Mouse (Mus musculus): Measurements from ENCODE around the gene Lrrc75b. TPM values are rescaled to one million over a fixed set of nuclear protein-coding genes. Genes with fewer than 3 reads are reported as not detected.

Lrrc75b gene
- total and polyA plus RNA-seq, 2 experiments: under 0.01 TPM; not detected in 1

- Histone ChIP-seq H3K4me3 (ENCODE audit: insufficient read depth, low read depth, low read length) (no peak overlapping the region), H3K4me1 (ENCODE audit: control insufficient read depth, insufficient read depth, low read length) (no peaks in the 10 kb centered on the region), H3K79me2 (ENCODE audit: control insufficient read depth, insufficient read depth, low read length) (no peaks in the 10 kb centered on the region), H3K9ac (ENCODE audit: low read depth, low read length) (no peak overlapping the region), H3K27ac (replicated peaks; ENCODE audit: insufficient read depth, low read depth, low read length) (no peak overlapping the region), H3K36me3 (ENCODE audit: control insufficient read depth, insufficient read depth, low read length) (no peaks in the 10 kb centered on the region), H3K27me3 (ENCODE audit: control insufficient read depth, insufficient read depth, low read length) (no peaks in the 10 kb centered on the region)
- 79% methylated on average over 4 of the region's 4 CpGs for WGBS
- DNase-seq (ENCODE audit: extremely low read depth, low read depth, low spot score): peak; percentile 39
- TF ChIP-seq CTCF (IDR thresholded peaks at IDR 0.05; ENCODE audit: low read depth, low read length): no peak
- no peak for TF ChIP-seq POLR2A (IDR thresholded peaks at IDR 0.05; ENCODE audit: extremely low read depth, insufficient read depth, low read length)
Measured at GRCm38 (mm10) chr10:75587781-75588180, 27.7 kb upstream of the Lrrc75b start.

- Histone ChIP-seq H3K27ac (replicated peaks; ENCODE audit: insufficient read depth, low read depth, low read length) (no peak overlapping the region), H3K27me3 (ENCODE audit: control insufficient read depth, insufficient read depth, low read length) (no peaks in the 10 kb centered on the region), H3K4me3 (ENCODE audit: insufficient read depth, low read depth, low read length) (no peak overlapping the region), H3K79me2 (ENCODE audit: control insufficient read depth, insufficient read depth, low read length) (no peaks in the 10 kb centered on the region), H3K36me3 (ENCODE audit: control insufficient read depth, insufficient read depth, low read length) (no peaks in the 10 kb centered on the region), H3K4me1 (ENCODE audit: control insufficient read depth, insufficient read depth, low read length) (no peaks in the 10 kb centered on the region), H3K9ac (ENCODE audit: low read depth, low read length) (no peak overlapping the region)
- DNase-seq (ENCODE audit: extremely low read depth, low read depth, low spot score): no peak
- WGBS: 87% methylated on average over 1 of the region's 1 CpGs
- TF ChIP-seq CTCF (IDR thresholded peaks at IDR 0.05; ENCODE audit: low read depth, low read length) (no peak), POLR2A (IDR thresholded peaks at IDR 0.05; ENCODE audit: extremely low read depth, insufficient read depth, low read length) (no peak)
Measured at GRCm38 (mm10) chr10:75586553-75586879, 26.4 kb upstream of the Lrrc75b start.

GRCm38 (mm10) chr10:75585876-75586552, 25.9 kb upstream of the Lrrc75b start:
- 27% methylated on average over 20 of the region's 20 CpGs for whole genome bisulfite sequencing
- no peaks in the 10 kb centered on the region for H3K79me2 ChIP-seq (ENCODE audit: control insufficient read depth, insufficient read depth, low read length)
- no peaks in the 10 kb centered on the region for H3K4me1 ChIP-seq (ENCODE audit: control insufficient read depth, insufficient read depth, low read length)
- no peaks in the 10 kb centered on the region for H3K27me3 ChIP-seq (ENCODE audit: control insufficient read depth, insufficient read depth, low read length)
- no peaks in the 10 kb centered on the region for H3K36me3 ChIP-seq (ENCODE audit: control insufficient read depth, insufficient read depth, low read length)
- DNase-seq (ENCODE audit: extremely low read depth, low read depth, low spot score): peak; percentile 50
- no peak overlapping the region for H3K9ac ChIP-seq (ENCODE audit: low read depth, low read length)
- no peak overlapping the region for H3K27ac ChIP-seq (replicated peaks; ENCODE audit: insufficient read depth, low read depth, low read length)
- TF ChIP-seq CTCF (IDR thresholded peaks at IDR 0.05; ENCODE audit: low read depth, low read length) (peak; percentile 82), POLR2A (IDR thresholded peaks at IDR 0.05; ENCODE audit: extremely low read depth, insufficient read depth, low read length) (no peak)
- no peak overlapping the region for H3K4me3 ChIP-seq (ENCODE audit: insufficient read depth, low read depth, low read length)

- no peak for DNase-seq (ENCODE audit: extremely low read depth, low read depth, low spot score)
- 87% methylated on average over 6 of the region's 6 CpGs for WGBS
- TF ChIP-seq POLR2A (IDR thresholded peaks at IDR 0.05; ENCODE audit: extremely low read depth, insufficient read depth, low read length) (no peak), CTCF (IDR thresholded peaks at IDR 0.05; ENCODE audit: low read depth, low read length) (no peak)
- H3K36me3 ChIP-seq (ENCODE audit: control insufficient read depth, insufficient read depth, low read length): no peaks in the 10 kb centered on the region
- H3K27ac ChIP-seq (replicated peaks; ENCODE audit: insufficient read depth, low read depth, low read length): no peak overlapping the region
- no peak overlapping the region for H3K9ac ChIP-seq (ENCODE audit: low read depth, low read length)
- no peaks in the 10 kb centered on the region for H3K4me1 ChIP-seq (ENCODE audit: control insufficient read depth, insufficient read depth, low read length)
- H3K27me3 ChIP-seq (ENCODE audit: control insufficient read depth, insufficient read depth, low read length): no peaks in the 10 kb centered on the region
- no peak overlapping the region for H3K4me3 ChIP-seq (ENCODE audit: insufficient read depth, low read depth, low read length)
- no peaks in the 10 kb centered on the region for H3K79me2 ChIP-seq (ENCODE audit: control insufficient read depth, insufficient read depth, low read length)
Measured at GRCm38 (mm10) chr10:75579129-75579528, 19.0 kb upstream of the Lrrc75b start.

GRCm38 (mm10) chr10:75573965-75574364, 13.8 kb upstream of the Lrrc75b start:
- no peak for TF ChIP-seq POLR2A (IDR thresholded peaks at IDR 0.05; ENCODE audit: extremely low read depth, insufficient read depth, low read length)
- TF ChIP-seq CTCF (IDR thresholded peaks at IDR 0.05; ENCODE audit: low read depth, low read length): no peak
- Histone ChIP-seq H3K27me3 (ENCODE audit: control insufficient read depth, insufficient read depth, low read length) (no peaks in the 10 kb centered on the region), H3K4me3 (ENCODE audit: insufficient read depth, low read depth, low read length) (no peak overlapping the region), H3K36me3 (ENCODE audit: control insufficient read depth, insufficient read depth, low read length) (no peaks in the 10 kb centered on the region), H3K9ac (ENCODE audit: low read depth, low read length) (no peak overlapping the region), H3K27ac (replicated peaks; ENCODE audit: insufficient read depth, low read depth, low read length) (no peak overlapping the region), H3K4me1 (ENCODE audit: control insufficient read depth, insufficient read depth, low read length) (no peaks in the 10 kb centered on the region), H3K79me2 (ENCODE audit: control insufficient read depth, insufficient read depth, low read length) (no peaks in the 10 kb centered on the region)
- 92% methylated on average over 9 of the region's 9 CpGs for WGBS
- no peak for DNase-seq (ENCODE audit: extremely low read depth, low read depth, low spot score)

GRCm38 (mm10) chr10:75573181-75573580, 13.1 kb upstream of the Lrrc75b start:
- TF ChIP-seq CTCF (IDR thresholded peaks at IDR 0.05; ENCODE audit: low read depth, low read length) (no peak), POLR2A (IDR thresholded peaks at IDR 0.05; ENCODE audit: extremely low read depth, insufficient read depth, low read length) (no peak)
- Histone ChIP-seq H3K27ac (replicated peaks; ENCODE audit: insufficient read depth, low read depth, low read length) (no peak overlapping the region), H3K4me1 (ENCODE audit: control insufficient read depth, insufficient read depth, low read length) (no peaks in the 10 kb centered on the region), H3K79me2 (ENCODE audit: control insufficient read depth, insufficient read depth, low read length) (no peaks in the 10 kb centered on the region), H3K4me3 (ENCODE audit: insufficient read depth, low read depth, low read length) (no peak overlapping the region), H3K9ac (ENCODE audit: low read depth, low read length) (no peak overlapping the region), H3K27me3 (ENCODE audit: control insufficient read depth, insufficient read depth, low read length) (no peaks in the 10 kb centered on the region), H3K36me3 (ENCODE audit: control insufficient read depth, insufficient read depth, low read length) (no peaks in the 10 kb centered on the region)
- DNase-seq (ENCODE audit: extremely low read depth, low read depth, low spot score): no peak
- 85% methylated on average over 10 of the region's 10 CpGs for WGBS

Data from liver, adult 2 months (tissue).